Mouse (Mus musculus) MEL (cell line): ENCODE data around the gene Dhx36. TPM values are rescaled to one million over a fixed set of nuclear protein-coding genes. Genes with fewer than 3 reads are reported as not detected.

Experiments used
- DNase-seq: peaks from one replicate; pipeline ENCODE4 v3.0.0; 2011; ENCODE audit warnings: low read depth, low spot score
- H3K27ac ChIP-seq: 2 replicates; pipeline ENCODE4 v1.5.1; 2012; ENCODE audit warnings: low read depth, mild to moderate bottlenecking, control low read depth, low read length, moderate library complexity; ENCODE audit not compliant: control insufficient read depth
- H3K27me3 ChIP-seq, 2 experiments: fragments of 150-350 bp in 1 of 2; sonication (generic) in 1 of 2; 2 replicates each; pipeline ENCODE4 v1.6.1; 2012; ENCODE audit warnings: low read length in 2 of 2, mild to moderate bottlenecking in 2 of 2, improper control_type of control experiment in 1 of 2, moderate library complexity in 1 of 2; ENCODE audit not compliant: insufficient read depth in 2 of 2, control insufficient read depth in 1 of 2
- H3K36me3 ChIP-seq, 2 experiments: 2 replicates each; pipeline ENCODE4 v1.6.1; 2012 to 2014; ENCODE audit warnings: low read length in 2 of 2, improper control_type of control experiment in 1 of 2, inconsistent platforms in 1 of 2, mild to moderate bottlenecking in 1 of 2; ENCODE audit not compliant: insufficient read depth in 2 of 2, control insufficient read depth in 1 of 2
- H3K4me1 ChIP-seq, 2 experiments: fragments of 150-350 bp in 1 of 2; sonication (generic) in 1 of 2; 2 replicates each; pipeline ENCODE4 v1.6.1; 2012; ENCODE audit warnings: low read length in 2 of 2, improper control_type of control experiment in 1 of 2, mild to moderate bottlenecking in 1 of 2; ENCODE audit not compliant: insufficient read depth in 2 of 2, control insufficient read depth in 1 of 2
- H3K4me3 ChIP-seq, 2 experiments: fragments of 150-350 bp in 1 of 2; sonication (generic) in 1 of 2; 2 replicates each; pipeline ENCODE4 v1.5.1; 2012; ENCODE audit warnings: low read depth in 2 of 2, low read length in 2 of 2, mild to moderate bottlenecking in 2 of 2, moderate library complexity in 2 of 2, control low read depth in 1 of 2, improper control_type of control experiment in 1 of 2; ENCODE audit not compliant: control insufficient read depth in 1 of 2, insufficient read depth in 1 of 2
- H3K79me2 ChIP-seq: 2 replicates; pipeline ENCODE4 v1.6.1; 2012; ENCODE audit warnings: mild to moderate bottlenecking, low read length, moderate library complexity; ENCODE audit not compliant: control insufficient read depth, poor library complexity, insufficient read depth
- H3K9ac ChIP-seq: 2 replicates; pipeline ENCODE4 v1.6.1; 2012; ENCODE audit warnings: low read depth, mild to moderate bottlenecking, control low read depth, low read length, moderate library complexity; ENCODE audit not compliant: control insufficient read depth, poor library complexity, severe bottlenecking
- H3K9me3 ChIP-seq: fragments of 150-350 bp; sonication (generic); replicated peaks from 2 replicates; pipeline ENCODE4 v1.6.1; 2012; ENCODE audit warnings: mild to moderate bottlenecking, low read length, improper control_type of control experiment, moderate library complexity; ENCODE audit not compliant: insufficient read depth
- BHLHE40 ChIP-seq: IDR thresholded peaks from 2 replicates; pipeline ENCODE4 v1.6.1; 2012; ENCODE audit warnings: low read depth, mild to moderate bottlenecking, inconsistent platforms, low read length, improper control_type of control experiment, borderline replicate concordance
- CTCF ChIP-seq, 3 experiments: IDR thresholded peaks in 2 of 3; conservative IDR thresholded peaks in 1 of 3; 2 replicates each; pipeline ENCODE4 v1.5.1; 2011 to 2012; ENCODE audit warnings: low read length in 3 of 3, low read depth in 2 of 3, mild to moderate bottlenecking in 2 of 3, improper control_type of control experiment in 1 of 3, inconsistent platforms in 1 of 3, mixed read lengths in 1 of 3, moderate library complexity in 1 of 3; ENCODE audit not compliant: control insufficient read depth in 1 of 3, insufficient read depth in 1 of 3, poor library complexity in 1 of 3, severe bottlenecking in 1 of 3
- GATA1 ChIP-seq: IDR thresholded peaks from 2 replicates; pipeline ENCODE4 v1.6.1; 2011; ENCODE audit warnings: low read depth, low read length, improper control_type of control experiment
- JUND ChIP-seq: IDR thresholded peaks from 2 replicates; pipeline ENCODE4 v1.6.1; 2011; ENCODE audit warnings: low read depth, mild to moderate bottlenecking, improper control_type of control experiment, low read length
- MAX ChIP-seq: IDR thresholded peaks from 2 replicates; pipeline ENCODE4 v1.6.1; 2011; ENCODE audit warnings: low read length, improper control_type of control experiment
- MEF2A ChIP-seq: IDR thresholded peaks from 2 replicates; pipeline ENCODE4 v1.6.1; 2014; ENCODE audit warnings: low read depth, mild to moderate bottlenecking, inconsistent platforms, low read length, improper control_type of control experiment; ENCODE audit not compliant: poor library complexity, insufficient replicate concordance, severe bottlenecking; ENCODE audit errors: extremely low read depth
- MYB ChIP-seq: IDR thresholded peaks from 2 replicates; pipeline ENCODE4 v1.6.1; 2011; ENCODE audit warnings: mild to moderate bottlenecking, low read depth, low read length, improper control_type of control experiment
- MYC ChIP-seq: IDR thresholded peaks from 2 replicates; pipeline ENCODE4 v1.6.1; 2011; ENCODE audit warnings: low read depth, mild to moderate bottlenecking, low read length, improper control_type of control experiment, moderate library complexity
- POLR2A ChIP-seq, 2 experiments: IDR thresholded peaks; 2 replicates each; pipeline ENCODE4 v1.6.1; 2011 to 2012; ENCODE audit warnings: low read length in 2 of 2, mild to moderate bottlenecking in 2 of 2, control low read depth in 1 of 2, improper control_type of control experiment in 1 of 2, low read depth in 1 of 2, moderate library complexity in 1 of 2; ENCODE audit not compliant: control insufficient read depth in 1 of 2, insufficient read depth in 1 of 2, poor library complexity in 1 of 2
- RAD21 ChIP-seq: IDR thresholded peaks from 2 replicates; pipeline ENCODE4 v1.6.1; 2011; ENCODE audit warnings: mild to moderate bottlenecking, low read depth, low read length, improper control_type of control experiment
- SMC3 ChIP-seq: IDR thresholded peaks from 2 replicates; pipeline ENCODE4 v1.6.1; 2011; ENCODE audit warnings: low read depth, low read length, improper control_type of control experiment
- TAL1 ChIP-seq: IDR thresholded peaks from 2 replicates; pipeline ENCODE4 v1.6.1; 2012; ENCODE audit warnings: mild to moderate bottlenecking, inconsistent platforms, low read length, moderate library complexity, mixed read lengths
- USF1 ChIP-seq: IDR thresholded peaks from 2 replicates; pipeline ENCODE4 v1.6.1; 2014; ENCODE audit warnings: low read depth, mild to moderate bottlenecking, inconsistent platforms, low read length, improper control_type of control experiment, moderate library complexity
- ZC3H11A ChIP-seq: IDR thresholded peaks from 2 replicates; pipeline ENCODE4 v1.6.1; 2012; ENCODE audit warnings: low read depth, mild to moderate bottlenecking, inconsistent platforms, low read length, improper control_type of control experiment
- ZKSCAN1 ChIP-seq: IDR thresholded peaks from 2 replicates; pipeline ENCODE4 v1.6.1; 2012; ENCODE audit warnings: low read depth, mild to moderate bottlenecking, inconsistent platforms, low read length, improper control_type of control experiment, moderate library complexity
- ZMIZ1 ChIP-seq: IDR thresholded peaks from 2 replicates; pipeline ENCODE4 v1.6.1; 2012; ENCODE audit warnings: low read depth, mild to moderate bottlenecking, inconsistent platforms, low read length, improper control_type of control experiment, moderate library complexity
- ZNF384 ChIP-seq: IDR thresholded peaks from 2 replicates; pipeline ENCODE4 v1.6.1; 2012; ENCODE audit warnings: low read depth, mild to moderate bottlenecking, inconsistent platforms, low read length, improper control_type of control experiment
- polyA plus RNA-seq, 2 experiments: library from polyadenylated mRNA; stranded (reverse) in 1 of 2; unstranded in 1 of 2; fragments of >175 nt in 1 of 2; fragments of >200 nt in 1 of 2; gene quantifications; 2 replicates each; pipeline versions ENCODE4 v1.2.1 to v1.2.4; 2012; ENCODE audit warnings: low replicate concordance in 2 of 2, low read depth in 1 of 2; ENCODE audit not compliant: insufficient read length in 2 of 2, insufficient read depth in 1 of 2, missing spikeins in 1 of 2
- total RNA-seq: library from RNA; depleted of rRNA; stranded (reverse); fragments of 300-350 nt; gene quantifications from 2 replicates; pipeline ENCODE4 v1.2.3, GENCODE M21; 2012

Dhx36 gene
- total and polyA plus RNA-seq, 3 experiments, result 17.7 to 26.4 TPM; not detected in 1

DNA sequence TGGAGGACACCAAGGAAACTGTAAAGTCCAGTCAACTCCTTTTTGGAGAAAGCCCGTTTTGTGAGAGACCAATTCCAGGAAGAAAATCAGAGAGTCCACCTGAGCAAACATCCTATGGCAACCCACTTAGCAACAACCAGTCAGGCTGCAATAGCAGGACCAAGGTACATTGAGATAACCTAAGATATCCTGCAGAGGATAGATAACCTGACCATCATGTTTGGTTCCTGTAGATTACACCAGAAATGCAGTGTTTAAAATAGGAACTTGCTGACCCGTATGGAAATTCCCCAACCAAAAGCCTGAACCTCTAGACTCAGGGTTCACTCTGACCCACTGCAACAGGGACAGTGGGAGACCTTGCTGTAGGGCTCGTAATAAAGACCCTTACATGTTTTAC, 42.5 kb downstream of the Dhx36 start (continued):
- TF ChIP-seq MYC, result no peak
- TF ChIP-seq CTCF (IDR thresholded peaks at IDR 0.05 in 2 of 3, conservative IDR thresholded peaks at IDR 0.05 in 1 of 3; ENCODE audit: control insufficient read depth in 1 of 3, insufficient read depth in 1 of 3, low read depth in 2 of 3, low read length in 3 of 3, poor library complexity in 1 of 3, severe bottlenecking in 1 of 3), result no peak
- no peak for TF ChIP-seq USF1
- TF ChIP-seq GATA1, result peak; percentile 76
- no peak for TF ChIP-seq ZNF384
- no peak for TF ChIP-seq ZMIZ1
- no peak for TF ChIP-seq POLR2A (IDR thresholded peaks at IDR 0.05; ENCODE audit: control insufficient read depth in 1 of 2, insufficient read depth in 1 of 2, low read depth in 1 of 2, low read length in 2 of 2, poor library complexity in 1 of 2)
- TF ChIP-seq, all 39 proteins: peak for 5

DNA sequence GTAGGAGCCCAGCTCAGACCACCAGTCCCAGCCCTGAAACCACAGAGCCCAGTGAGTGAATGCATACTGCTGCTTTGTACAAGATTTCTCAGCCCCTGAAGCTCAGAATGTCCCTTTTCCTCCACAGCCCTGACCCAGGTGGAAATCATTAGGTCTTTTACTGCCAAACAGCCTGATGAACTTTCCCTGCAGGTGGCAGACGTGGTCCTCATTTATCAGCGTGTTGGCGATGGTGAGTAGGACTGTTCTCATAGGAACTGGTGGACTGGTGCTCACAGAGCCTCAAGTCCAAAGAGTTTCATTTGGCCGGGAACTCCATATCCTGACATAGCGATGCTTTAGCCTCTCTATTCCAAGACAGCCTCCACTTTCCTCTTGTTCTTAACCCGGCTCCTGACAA, 47.3 kb downstream of the Dhx36 start:
- Histone ChIP-seq H3K27me3 (no peaks in the 10 kb centered on the region), H3K9ac (no peak overlapping the region), H3K4me1 (peaks cover under 1 to 5% of the 10 kb centered on the region in 2 experiments), H3K9me3 (no peaks in the 10 kb centered on the region), H3K79me2 (no peaks in the 10 kb centered on the region), H3K4me3 (no peak overlapping the region), H3K27ac (no peak overlapping the region), H3K36me3 (peaks cover 0 to 5% of the 10 kb centered on the region in 2 experiments; a peak in 3 of 4 replicates)
- no peak for TF ChIP-seq BHLHE40
- TF ChIP-seq MYB, result no peak
- TF ChIP-seq MAX, result no peak
- no peak for TF ChIP-seq MYC
- TF ChIP-seq ZKSCAN1, result no peak
- TF ChIP-seq JUND, result no peak
- no peak for DNase-seq

DNA sequence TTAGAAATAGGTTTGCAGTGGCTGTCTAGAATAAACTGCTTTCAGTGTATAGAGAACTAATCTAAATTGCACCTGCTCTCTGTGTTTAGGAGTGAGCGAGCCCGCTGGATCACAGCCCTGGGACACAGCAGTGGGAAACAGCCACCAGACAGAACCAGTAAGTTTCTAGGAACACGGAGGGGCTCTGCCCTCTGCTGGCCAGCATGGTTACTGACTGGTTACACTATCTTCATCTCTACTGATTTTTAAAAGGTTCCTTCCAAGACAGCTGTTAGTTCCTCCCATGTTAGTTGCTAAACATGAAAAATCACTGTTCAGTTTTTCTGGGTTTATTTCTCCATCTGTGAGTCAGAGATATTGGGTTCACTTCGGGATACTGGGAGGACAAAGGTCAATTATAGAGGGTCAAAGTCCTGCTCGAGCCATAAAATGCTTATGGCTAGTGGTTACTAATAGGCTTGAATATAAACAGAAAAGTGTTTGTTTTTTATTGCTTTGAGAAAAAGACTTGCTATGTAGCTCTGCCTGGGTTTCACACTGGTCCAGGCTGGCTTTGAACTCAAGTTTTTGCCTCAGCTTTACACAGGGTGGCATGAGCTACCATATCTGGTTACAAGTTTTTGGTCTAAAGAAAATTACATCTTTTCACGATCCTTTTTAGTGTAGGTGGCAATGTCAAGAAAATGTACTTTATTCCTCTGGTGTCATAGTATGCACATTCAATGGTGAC, 48.4 kb downstream of the Dhx36 start:
- Histone ChIP-seq H3K9ac (no peak overlapping the region), H3K79me2 (no peaks in the 10 kb centered on the region), H3K27ac (no peak overlapping the region)
- TF ChIP-seq CTCF (IDR thresholded peaks at IDR 0.05 in 2 of 3, conservative IDR thresholded peaks at IDR 0.05 in 1 of 3; ENCODE audit: control insufficient read depth in 1 of 3, insufficient read depth in 1 of 3, low read depth in 2 of 3, low read length in 3 of 3, poor library complexity in 1 of 3, severe bottlenecking in 1 of 3) (peak; percentile 57 to 62 (median 62)), ZC3H11A (peak; percentile 8; the same call in 1 of the 2 replicates), SMC3 (peak; percentile 45), RAD21 (peak; percentile 42), MEF2A (no peak), TAL1 (no peak)
- TF ChIP-seq, all 39 proteins: peak for 4
- Histone ChIP-seq H3K27me3 (no peaks in the 10 kb centered on the region), H3K36me3 (peaks cover 0 to 3% of the 10 kb centered on the region in 2 experiments; a peak in 2 of 4 replicates), H3K4me1 (peaks cover 0 to 5% of the 10 kb centered on the region in 2 experiments; a peak in 3 of 4 replicates), H3K4me3 (no peak overlapping the region), H3K9me3 (no peaks in the 10 kb centered on the region)
- peak; percentile 55 for DNase-seq
